Mouse (Mus musculus) heart, embryonic 15.5 days (tissue): Measurements from ENCODE around the gene Hspa2. TPM values are rescaled to one million over a fixed set of nuclear protein-coding genes. Genes with fewer than 3 reads are reported as not detected.
A peak's percentile ranks its signal among the peaks of the same experiment; 100 is the strongest.

ENCODE experiments used
- ATAC-seq: fragments of 200-750 bp; cut with Nextera tagmentation; replicated peaks from 2 replicates; pipeline ENCODE4 v1.8.0; 2017; ENCODE audit warnings: low read depth, moderate TSS enrichment; ENCODE audit not compliant: insufficient number of reproducible peaks, insufficient read depth, low FRiP score
- H3K27ac ChIP-seq: fragments of 300-500 bp; sonication (generic); 2 replicates; pipeline ENCODE4 v1.5.1; 2015; ENCODE audit warnings: mild to moderate bottlenecking, inconsistent platforms
- H3K27me3 ChIP-seq: fragments of 300-500 bp; sonication (generic); 2 replicates; pipeline ENCODE4 v1.6.1; 2015; ENCODE audit warnings: inconsistent platforms
- H3K36me3 ChIP-seq: fragments of 300-500 bp; sonication (generic); 2 replicates; pipeline ENCODE4 v1.6.1; 2015; ENCODE audit warnings: mild to moderate bottlenecking, inconsistent platforms
- H3K4me1 ChIP-seq: fragments of 300-500 bp; sonication (generic); replicated peaks from 2 replicates; pipeline ENCODE4 v1.6.1; 2015; ENCODE audit warnings: inconsistent platforms
- H3K4me2 ChIP-seq: fragments of 300-500 bp; sonication (generic); 2 replicates; pipeline ENCODE4 v1.6.1; 2015; ENCODE audit warnings: inconsistent platforms, mild to moderate bottlenecking, moderate library complexity
- H3K4me3 ChIP-seq: fragments of 300-500 bp; sonication (generic); 2 replicates; pipeline ENCODE4 v1.5.1; 2015; ENCODE audit warnings: mild to moderate bottlenecking, inconsistent platforms
- H3K9ac ChIP-seq: fragments of 300-500 bp; sonication (generic); 2 replicates; pipeline ENCODE4 v1.6.1; 2015; ENCODE audit warnings: mild to moderate bottlenecking, inconsistent platforms
- H3K9me3 ChIP-seq: fragments of 300-500 bp; sonication (generic); replicated peaks from 2 replicates; pipeline ENCODE4 v1.6.1; 2016; ENCODE audit warnings: inconsistent platforms
- WGBS: fragments of 180-500 bp; shearing (Covaris S2); methylation state at CpG from one replicate; pipeline ENCODE4 v1.1.7; 2015; ENCODE audit warnings: mixed read lengths; 5-methylcytosine and 5-hydroxymethylcytosine counted together
- polyA plus RNA-seq: library from polyadenylated mRNA; unstranded; fragments of >200 nt; fragmentation: Nextera tagmentation; extraction: Ambion mirVana; gene quantifications from 2 replicates; pipeline ENCODE4 v1.2.1, GENCODE M21; 2015

Gene Hspa2
- polyA plus RNA-seq = 15.5 and 15.8 TPM in 2 replicates

- WGBS = under 1% methylated on average over 54 of the region's 54 CpGs
- Histone ChIP-seq H3K27me3 (peaks cover 24% of the 10 kb centered on the region), H3K4me1 (peaks cover 26% of the 10 kb centered on the region), H3K4me2 (peak within 1 kb of the TSS; percentile 94), H3K9ac (peak within 1 kb of the TSS; percentile 82), H3K9me3 (no peaks in the 10 kb centered on the region), H3K27ac (peak within 1 kb of the TSS; percentile 99), H3K36me3 (no peaks in the 10 kb centered on the region), H3K4me3 (peak within 1 kb of the TSS; percentile 79)
- ATAC-seq = peak; percentile 97
Measured at GRCm38 (mm10) chr12:76403886-76404537, at the start of gene Hspa2. Gene Hspa2 (plus strand): TSS chr12:76404176.

GRCm38 (mm10) chr12:76360868-76361267 is 43.1 kb upstream of the Hspa2 start:
- H3K27ac ChIP-seq = no peak overlapping the region
- H3K36me3 ChIP-seq = no peaks in the 10 kb centered on the region
- no peaks in the 10 kb centered on the region for H3K27me3 ChIP-seq
- 85% methylated on average over 1 of the region's 1 CpGs for WGBS
- peaks cover 12% of the 10 kb centered on the region for H3K4me1 ChIP-seq
- H3K9ac ChIP-seq = no peak overlapping the region
- H3K4me2 ChIP-seq = no peak overlapping the region
- no peak for ATAC-seq
- H3K4me3 ChIP-seq = no peak overlapping the region
- H3K9me3 ChIP-seq = no peaks in the 10 kb centered on the region

GRCm38 (mm10) chr12:76361405-76362302 is 42.3 kb upstream of the Hspa2 start:
- no peak for ATAC-seq

GRCm38 (mm10) chr12:76362303-76362676 is 41.7 kb upstream of the Hspa2 start:
- no peak overlapping the region for H3K4me2 ChIP-seq
- H3K4me3 ChIP-seq = no peak overlapping the region
- no peak for ATAC-seq
- H3K36me3 ChIP-seq = no peaks in the 10 kb centered on the region
- no peaks in the 10 kb centered on the region for H3K27me3 ChIP-seq
- no peak overlapping the region for H3K27ac ChIP-seq
- H3K9me3 ChIP-seq = no peaks in the 10 kb centered on the region
- 74% methylated on average over 9 of the region's 9 CpGs for WGBS
- no peak overlapping the region for H3K9ac ChIP-seq
- H3K4me1 ChIP-seq = peaks cover 23% of the 10 kb centered on the region

More at GRCm38 (mm10) chr12:76361405-76362302, 42.3 kb upstream of the Hspa2 start:
- Histone ChIP-seq H3K4me2 (no peak overlapping the region), H3K9me3 (no peaks in the 10 kb centered on the region), H3K4me3 (no peak overlapping the region), H3K36me3 (no peaks in the 10 kb centered on the region), H3K4me1 (peaks cover 17% of the 10 kb centered on the region), H3K27me3 (no peaks in the 10 kb centered on the region), H3K9ac (no peak overlapping the region), H3K27ac (peak overlapping the region; percentile 33)
- WGBS = 52% methylated on average over 9 of the region's 9 CpGs

- Histone ChIP-seq H3K27me3 (no peaks in the 10 kb centered on the region), H3K27ac (no peak overlapping the region), H3K4me1 (peaks cover 41% of the 10 kb centered on the region), H3K9me3 (no peaks in the 10 kb centered on the region), H3K36me3 (no peaks in the 10 kb centered on the region), H3K9ac (no peak overlapping the region), H3K4me2 (no peak overlapping the region), H3K4me3 (no peak overlapping the region)
- no peak for ATAC-seq
- WGBS = 85% methylated on average over 3 of the region's 3 CpGs
Measured at GRCm38 (mm10) chr12:76366276-76366675, 37.7 kb upstream of the Hspa2 start.

GRCm38 (mm10) chr12:76367096-76367995 is 36.6 kb upstream of the Hspa2 start:
- Histone ChIP-seq H3K9ac (peak overlapping the region; percentile 19), H3K36me3 (no peaks in the 10 kb centered on the region), H3K4me1 (peaks cover 43% of the 10 kb centered on the region), H3K27ac (peak overlapping the region; percentile 100), H3K9me3 (no peaks in the 10 kb centered on the region), H3K27me3 (no peaks in the 10 kb centered on the region), H3K4me2 (peak overlapping the region; percentile 83), H3K4me3 (peak overlapping the region; percentile 94)
- ATAC-seq = no peak
- 17% methylated on average over 14 of the region's 14 CpGs for WGBS

GRCm38 (mm10) chr12:76368201-76368789 is 35.7 kb upstream of the Hspa2 start:
- peaks cover 47% of the 10 kb centered on the region for H3K4me1 ChIP-seq

GRCm38 (mm10) chr12:76368790-76369205 is 35.2 kb upstream of the Hspa2 start:
- Histone ChIP-seq H3K27ac (peak overlapping the region; percentile 100), H3K9me3 (no peaks in the 10 kb centered on the region), H3K4me2 (peak overlapping the region; percentile 83), H3K4me1 (peaks cover 47% of the 10 kb centered on the region), H3K4me3 (peak overlapping the region; percentile 94), H3K9ac (peak overlapping the region; percentile 97), H3K27me3 (no peaks in the 10 kb centered on the region), H3K36me3 (no peaks in the 10 kb centered on the region)
- peak; percentile 36 for ATAC-seq
- WGBS = 1% methylated on average over 26 of the region's 26 CpGs

More at GRCm38 (mm10) chr12:76368201-76368789, 35.7 kb upstream of the Hspa2 start:
- Histone ChIP-seq H3K9ac (peak overlapping the region; percentile 97), H3K4me3 (peak overlapping the region; percentile 94), H3K27me3 (no peaks in the 10 kb centered on the region), H3K27ac (peak overlapping the region; percentile 100), H3K4me2 (peak overlapping the region; percentile 83), H3K9me3 (no peaks in the 10 kb centered on the region), H3K36me3 (no peaks in the 10 kb centered on the region)
- no peak for ATAC-seq
- 8% methylated on average over 9 of the region's 9 CpGs for WGBS

DNA sequence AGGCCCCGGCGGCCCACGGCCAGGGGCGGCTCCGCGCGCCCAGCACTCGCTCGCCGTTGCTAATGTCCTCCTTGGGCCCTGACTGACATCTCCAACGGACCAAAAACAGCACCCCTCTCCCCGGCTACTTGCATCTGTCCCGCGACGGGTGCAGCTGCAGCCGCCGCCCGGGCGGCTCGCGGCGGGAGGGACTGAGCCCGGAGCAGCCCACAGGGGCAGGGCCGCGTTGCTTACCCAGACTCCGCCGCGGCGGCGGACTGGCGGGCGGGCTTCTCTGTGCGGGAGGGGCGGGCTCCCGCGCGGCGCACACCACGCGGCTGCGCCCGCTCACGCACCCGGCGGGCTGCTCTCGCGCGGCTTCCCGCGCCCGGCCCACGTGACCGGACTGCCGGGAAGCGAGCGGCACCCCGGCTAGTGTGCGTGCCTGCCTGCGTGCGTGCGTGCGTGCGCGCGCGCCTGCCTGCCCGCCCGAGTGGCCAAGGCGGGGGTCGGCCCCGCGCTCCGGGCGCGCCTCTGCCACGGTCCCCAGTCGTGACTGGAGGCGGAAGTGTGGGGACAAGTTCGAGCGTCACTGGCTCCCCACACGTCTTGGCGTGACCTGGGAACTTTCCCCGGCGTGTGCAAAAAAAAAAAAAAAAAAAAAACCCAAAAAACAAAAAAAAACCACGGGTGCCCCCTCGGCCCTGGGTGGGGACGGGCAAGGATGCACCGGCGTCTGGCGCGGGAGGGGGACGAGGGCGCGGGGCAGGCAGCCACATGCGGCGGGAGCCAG is 34.6 kb upstream of the Hspa2 start, which contains the start of gene Zbtb25:
Zbtb25 (minus strand) TSS at position 397 of the 772 bp plus-strand sequence.
- 0% methylated on average over 79 of the region's 96 CpGs for WGBS
- Histone ChIP-seq H3K36me3 (no peaks in the 10 kb centered on the region), H3K4me3 (peak within 1 kb of the TSS; percentile 94), H3K4me2 (peak within 1 kb of the TSS; percentile 83), H3K9ac (peak within 1 kb of the TSS; percentile 97), H3K4me1 (peaks cover 53% of the 10 kb centered on the region), H3K9me3 (no peaks in the 10 kb centered on the region), H3K27ac (peak within 1 kb of the TSS; percentile 100), H3K27me3 (no peaks in the 10 kb centered on the region)
- peak; percentile 79 for ATAC-seq
